Mouse (Mus musculus) heart, postnatal 0 days (tissue): ENCODE data around the gene Gstt1.

Experiments used
- CTCF ChIP-seq: IDR thresholded peaks from 2 replicates; pipeline ENCODE4 v1.5.1; 2016; ENCODE audit warnings: antibody characterized with exemption, control low read depth, low read depth
- EP300 ChIP-seq: IDR thresholded peaks from 2 replicates; pipeline ENCODE4 v1.6.1; 2016; ENCODE audit warnings: antibody characterized with exemption, low read depth

DNA sequence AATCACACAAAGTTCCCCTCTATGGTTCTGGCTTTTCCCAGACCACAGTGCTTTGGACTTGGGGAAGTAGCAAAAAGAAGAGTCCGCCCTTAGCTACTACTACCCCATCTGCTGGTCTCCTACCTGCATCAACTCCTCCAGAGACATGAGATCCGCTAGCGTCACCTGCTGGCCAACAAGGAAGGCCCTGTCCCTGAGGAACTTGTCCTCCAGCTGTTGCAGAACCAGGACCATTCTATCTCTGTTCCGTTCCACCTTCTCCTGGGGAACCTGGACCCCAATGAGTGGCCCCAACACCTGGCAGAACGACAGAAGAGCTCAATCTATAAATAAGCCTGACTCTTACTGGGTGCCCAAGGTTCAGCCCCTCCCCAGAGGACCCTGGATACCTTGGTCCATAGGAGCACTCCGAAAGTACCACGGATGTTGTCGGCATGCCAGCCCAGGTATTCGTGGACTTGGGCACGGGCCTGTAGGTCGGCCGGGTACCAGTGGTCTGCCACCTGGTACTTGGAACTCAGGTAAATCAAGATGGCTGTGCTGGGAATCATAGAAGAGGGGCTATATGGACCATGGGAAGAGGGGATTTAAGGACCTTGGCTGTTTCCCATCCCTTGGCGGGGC is 34.0 kb upstream of the Gstt1 start:
- TF ChIP-seq CTCF (peak; percentile 89), EP300 (no peak)
